Mouse (Mus musculus) retina, postnatal 1 day (tissue): ENCODE measurements around the gene Gm10310.
"Not testable (repeated sequence)": the region's sequence is repeated elsewhere in the genome, so short reads cannot be mapped to it uniquely, and the experiment has no call there.

Source experiments
- DNase-seq: peaks from one replicate; pipeline ENCODE4 v3.0.0-alpha.2; 2012

The Gm10310 gene

GRCm38 (mm10) chr10:129984962-129985361 is at the start of gene Gm10310:
Gm10310 (minus strand) TSS chr10:129985062.
- DNase-seq: not testable (repeated sequence)

GRCm38 (mm10) chr10:130030048-130030447 is 45.2 kb upstream of the Gm10310 start, which contains the start of gene Olfr821:
Olfr821 (plus strand) TSS chr10:130030348.
- no peak for DNase-seq

GRCm38 (mm10) chr10:130012321-130012720 is 27.5 kb upstream of the Gm10310 start, which contains the start of gene Olfr820:
Olfr820 (plus strand) TSS chr10:130012621.
- DNase-seq: no peak

GRCm38 (mm10) chr10:130005366-130005765 is 20.5 kb upstream of the Gm10310 start:
- DNase-seq: not testable (repeated sequence)

- not testable (repeated sequence) for DNase-seq
Measured at GRCm38 (mm10) chr10:130004104-130004503, 19.2 kb upstream of the Gm10310 start.

- not testable (repeated sequence) for DNase-seq
Measured at GRCm38 (mm10) chr10:129981867-129982266, 3.0 kb downstream of the Gm10310 start.

- not testable (repeated sequence) for DNase-seq
Measured at GRCm38 (mm10) chr10:129976040-129976439, 8.8 kb downstream of the Gm10310 start, which contains the start of gene Olfr247. Olfr247 (minus strand) TSS chr10:129976140.

GRCm38 (mm10) chr10:129972994-129973393 is 11.9 kb downstream of the Gm10310 start:
- DNase-seq: not testable (repeated sequence)

- not testable (repeated sequence) for DNase-seq
Measured at GRCm38 (mm10) chr10:129967166-129967565, 17.7 kb downstream of the Gm10310 start, which contains the start of gene Olfr819. Olfr819 (minus strand) TSS chr10:129967266.

GRCm38 (mm10) chr10:129966232-129966631 is 18.6 kb downstream of the Gm10310 start:
- not testable (repeated sequence) for DNase-seq

- DNase-seq: no peak
Measured at GRCm38 (mm10) chr10:129949000-129949399, 35.9 kb downstream of the Gm10310 start, which contains the start of gene Olfr818. Olfr818 (minus strand) TSS chr10:129949100.
